Mouse (Mus musculus) C2C12 (cell line): Measurements from ENCODE around the gene Sox5. TPM values are rescaled to one million over a fixed set of nuclear protein-coding genes. Genes with fewer than 3 reads are reported as not detected.

ENCODE experiments used
- H3K27me3 ChIP-seq: one replicate; pipeline ENCODE4 v1.6.1; 2011; ENCODE audit not compliant: control insufficient read depth, insufficient read depth, insufficient read length
- H3K36me3 ChIP-seq: one replicate; pipeline ENCODE4 v1.6.1; 2011; ENCODE audit not compliant: control insufficient read depth, insufficient read depth
- H3K4me3 ChIP-seq: one replicate; pipeline ENCODE4 v1.5.1; 2011; ENCODE audit warnings: mild to moderate bottlenecking, control low read depth; ENCODE audit not compliant: poor library complexity, insufficient read depth, severe bottlenecking
- H3K79me2 ChIP-seq: one replicate; pipeline ENCODE4 v1.6.1; 2011; ENCODE audit not compliant: control insufficient read depth, insufficient read depth
- H3K79me3 ChIP-seq: one replicate; pipeline ENCODE4 v1.6.1; 2011; ENCODE audit warnings: low read depth, control low read depth
- H3ac ChIP-seq: one replicate; pipeline ENCODE3; 2011; ENCODE audit warnings: low read depth; ENCODE audit not compliant: control insufficient read depth, insufficient read length
- CEBPB ChIP-seq: IDR thresholded peaks from one replicate; pipeline ENCODE4 v1.6.1; 2011; ENCODE audit warnings: low read depth, mild to moderate bottlenecking, control low read depth, moderate library complexity
- CTCF ChIP-seq: IDR thresholded peaks from one replicate; pipeline ENCODE4 v1.5.1; 2011; ENCODE audit not compliant: control insufficient read depth, insufficient read depth, insufficient read length
- FOSL1 ChIP-seq: IDR thresholded peaks from one replicate; pipeline ENCODE4 v1.8.0; 2011; ENCODE audit warnings: mild to moderate bottlenecking, low read length; ENCODE audit not compliant: poor library complexity, insufficient read depth, severe bottlenecking
- MAX ChIP-seq: IDR thresholded peaks from one replicate; pipeline ENCODE4 v1.6.1; 2011; ENCODE audit warnings: mild to moderate bottlenecking, control low read depth
- MYOD1 ChIP-seq: IDR thresholded peaks from one replicate; pipeline ENCODE4 v1.6.1; 2011; ENCODE audit warnings: low read depth; ENCODE audit not compliant: control insufficient read depth, insufficient read length
- MYOG ChIP-seq: IDR thresholded peaks from one replicate; pipeline ENCODE4 v1.6.1; 2011; ENCODE audit not compliant: control insufficient read depth, insufficient read length; ENCODE audit errors: extremely low read depth
- USF1 ChIP-seq: IDR thresholded peaks from one replicate; pipeline ENCODE4 v1.6.1; 2011; ENCODE audit warnings: low read depth, mild to moderate bottlenecking, control low read depth, moderate library complexity
- polyA plus RNA-seq: library from polyadenylated mRNA; unstranded; fragments of >200 nt; fragmentation: generic; extraction: Trizol; gene quantifications from one replicate; pipeline ENCODE4 v1.2.1, GENCODE M21; 2012; ENCODE audit warnings: missing spikeins

Sox5 gene
- polyA plus RNA-seq, 1 experiment, result 0.07 TPM

DNA sequence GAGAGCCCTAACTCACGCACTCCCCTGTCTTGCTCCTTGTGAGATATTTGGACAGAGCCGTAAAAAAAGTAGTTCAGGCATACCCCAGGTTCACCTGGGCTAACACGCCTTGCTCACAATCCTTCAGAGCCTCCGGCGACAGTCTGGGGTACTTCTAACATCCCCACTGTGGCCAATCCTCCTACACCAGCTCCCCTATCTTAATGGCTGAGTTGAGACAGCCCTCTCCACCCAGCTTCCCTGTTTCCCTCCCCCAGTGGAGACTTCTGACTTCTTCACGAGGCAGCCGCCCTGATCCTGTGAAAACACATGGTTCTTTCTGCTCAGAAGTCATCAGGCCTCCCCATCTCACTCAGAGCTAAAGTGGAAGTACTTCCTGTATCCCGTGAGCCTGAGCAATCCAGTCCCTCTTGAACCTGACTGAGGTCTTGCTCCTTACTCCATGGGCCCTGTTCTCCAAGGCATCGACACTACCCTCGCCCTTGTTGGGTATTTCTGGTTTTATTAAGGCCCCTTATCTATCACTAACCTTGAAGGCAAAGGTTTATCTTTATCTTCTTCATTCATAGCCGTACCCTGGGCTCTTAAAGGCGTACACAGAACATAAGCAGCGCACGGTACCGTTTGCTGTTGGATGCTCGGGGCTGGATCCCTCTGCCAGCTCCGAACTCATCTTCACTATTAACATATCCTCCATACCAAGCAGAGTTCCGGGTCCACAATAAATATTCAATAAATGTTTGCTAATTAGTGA, 242.2 kb downstream of the Sox5 start:
- Histone ChIP-seq H3ac (no peak overlapping the region), H3K79me2 (no peaks in the 10 kb centered on the region), H3K4me3 (no peak overlapping the region), H3K27me3 (no peaks in the 10 kb centered on the region), H3K79me3 (no peaks in the 10 kb centered on the region), H3K36me3 (no peaks in the 10 kb centered on the region)
- TF ChIP-seq CTCF (no peak), MYOD1 (no peak), MYOG (no peak), USF1 (no peak), MAX (no peak), CEBPB (no peak)

- Histone ChIP-seq H3K79me3 (no peaks in the 10 kb centered on the region), H3K4me3 (no peak overlapping the region), H3ac (no peak overlapping the region), H3K36me3 (no peaks in the 10 kb centered on the region), H3K27me3 (no peaks in the 10 kb centered on the region), H3K79me2 (no peaks in the 10 kb centered on the region)
- TF ChIP-seq CEBPB, result no peak
- TF ChIP-seq CTCF, result no peak
- TF ChIP-seq FOSL1, result no peak
- no peak for TF ChIP-seq MYOG
- TF ChIP-seq MAX, result no peak
Observed at GRCm38 (mm10) chr6:144523479-144523878, 258.3 kb downstream of the Sox5 start.

- Histone ChIP-seq H3K79me2 (no peaks in the 10 kb centered on the region), H3K36me3 (no peaks in the 10 kb centered on the region), H3ac (no peak overlapping the region), H3K27me3 (no peaks in the 10 kb centered on the region), H3K79me3 (no peaks in the 10 kb centered on the region), H3K4me3 (no peak overlapping the region)
- TF ChIP-seq MAX (no peak), MYOD1 (no peak), CTCF (no peak), MYOG (no peak), CEBPB (no peak)
Observed at GRCm38 (mm10) chr6:144518811-144519210, 263.0 kb downstream of the Sox5 start.

DNA sequence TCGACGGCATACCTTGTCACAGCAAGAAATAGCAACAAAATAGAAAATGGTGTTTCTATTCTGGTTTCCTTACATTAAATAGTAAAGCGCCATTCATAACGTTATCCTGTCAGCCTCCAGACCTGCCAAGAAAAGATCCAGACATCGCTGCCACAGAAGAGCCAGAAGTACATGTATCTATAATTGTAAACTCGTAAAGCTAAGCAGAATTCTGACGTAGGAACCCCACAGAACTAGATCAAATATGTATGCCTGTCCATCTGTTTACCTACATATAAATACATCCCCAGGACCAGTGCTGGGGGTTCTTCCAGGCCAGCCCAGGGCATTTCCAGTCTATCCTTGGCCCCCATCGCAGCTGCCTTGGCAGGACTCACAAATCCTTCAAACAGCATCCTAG, 265.9 kb downstream of the Sox5 start:
- H3K4me3 ChIP-seq, result no peak overlapping the region
- H3ac ChIP-seq, result no peak overlapping the region
- no peaks in the 10 kb centered on the region for H3K36me3 ChIP-seq
- TF ChIP-seq FOSL1 (no peak), USF1 (no peak), CTCF (no peak), MAX (no peak), MYOG (no peak)
- no peaks in the 10 kb centered on the region for H3K79me3 ChIP-seq
- no peaks in the 10 kb centered on the region for H3K27me3 ChIP-seq
- H3K79me2 ChIP-seq, result no peaks in the 10 kb centered on the region

GRCm38 (mm10) chr6:144513761-144514160, 268.0 kb downstream of the Sox5 start:
- no peaks in the 10 kb centered on the region for H3K27me3 ChIP-seq
- no peaks in the 10 kb centered on the region for H3K36me3 ChIP-seq
- H3K79me2 ChIP-seq, result no peaks in the 10 kb centered on the region
- no peaks in the 10 kb centered on the region for H3K79me3 ChIP-seq
- TF ChIP-seq MAX, result no peak
- no peak for TF ChIP-seq USF1
- TF ChIP-seq FOSL1, result no peak
- no peak for TF ChIP-seq CEBPB
- no peak for TF ChIP-seq MYOG
- TF ChIP-seq CTCF, result no peak
- no peak for TF ChIP-seq MYOD1
- no peak overlapping the region for H3ac ChIP-seq
- H3K4me3 ChIP-seq, result no peak overlapping the region

GRCm38 (mm10) chr6:144511925-144512324, 269.9 kb downstream of the Sox5 start:
- Histone ChIP-seq H3K4me3 (no peak overlapping the region), H3ac (no peak overlapping the region), H3K79me2 (no peaks in the 10 kb centered on the region), H3K36me3 (no peaks in the 10 kb centered on the region), H3K79me3 (no peaks in the 10 kb centered on the region), H3K27me3 (no peaks in the 10 kb centered on the region)
- no peak for TF ChIP-seq MAX
- no peak for TF ChIP-seq USF1
- TF ChIP-seq CEBPB, result no peak
- TF ChIP-seq FOSL1, result no peak

DNA sequence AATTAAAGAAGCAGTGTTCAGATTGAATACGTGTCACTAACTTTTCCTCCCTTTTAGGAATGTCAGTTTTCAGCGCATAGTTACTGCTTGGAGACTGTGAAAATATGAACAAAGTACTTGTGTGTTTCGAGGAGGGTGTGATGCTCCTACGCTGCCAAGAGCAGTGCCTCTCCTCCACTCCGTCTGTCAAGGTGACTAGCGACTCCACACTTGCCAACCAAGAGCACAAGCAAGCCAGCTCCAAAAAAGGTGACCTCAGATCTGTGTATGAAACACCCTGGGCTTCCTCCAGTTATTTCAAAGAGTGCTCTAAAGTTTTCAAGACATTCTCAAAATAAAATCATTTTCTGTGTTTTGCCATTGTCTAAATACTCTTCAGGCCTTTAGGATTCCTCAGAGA, 271.6 kb downstream of the Sox5 start:
- TF ChIP-seq CTCF (no peak), FOSL1 (no peak), CEBPB (no peak), USF1 (no peak), MYOD1 (no peak), MYOG (no peak), MAX (no peak)
- H3ac ChIP-seq, result no peak overlapping the region
- no peaks in the 10 kb centered on the region for H3K79me3 ChIP-seq
- H3K27me3 ChIP-seq, result no peaks in the 10 kb centered on the region
- H3K79me2 ChIP-seq, result no peaks in the 10 kb centered on the region
- no peak overlapping the region for H3K4me3 ChIP-seq
- H3K36me3 ChIP-seq, result no peaks in the 10 kb centered on the region
